Mouse (Mus musculus): ENCODE measurements around the gene Enthd1.

The Enthd1 gene

GRCm38 (mm10) chr15:80574211-80575040, 9.5 kb upstream of the Enthd1 start:
- intact Hi-C loops (cut with DNase I) = no loop called here

DNA sequence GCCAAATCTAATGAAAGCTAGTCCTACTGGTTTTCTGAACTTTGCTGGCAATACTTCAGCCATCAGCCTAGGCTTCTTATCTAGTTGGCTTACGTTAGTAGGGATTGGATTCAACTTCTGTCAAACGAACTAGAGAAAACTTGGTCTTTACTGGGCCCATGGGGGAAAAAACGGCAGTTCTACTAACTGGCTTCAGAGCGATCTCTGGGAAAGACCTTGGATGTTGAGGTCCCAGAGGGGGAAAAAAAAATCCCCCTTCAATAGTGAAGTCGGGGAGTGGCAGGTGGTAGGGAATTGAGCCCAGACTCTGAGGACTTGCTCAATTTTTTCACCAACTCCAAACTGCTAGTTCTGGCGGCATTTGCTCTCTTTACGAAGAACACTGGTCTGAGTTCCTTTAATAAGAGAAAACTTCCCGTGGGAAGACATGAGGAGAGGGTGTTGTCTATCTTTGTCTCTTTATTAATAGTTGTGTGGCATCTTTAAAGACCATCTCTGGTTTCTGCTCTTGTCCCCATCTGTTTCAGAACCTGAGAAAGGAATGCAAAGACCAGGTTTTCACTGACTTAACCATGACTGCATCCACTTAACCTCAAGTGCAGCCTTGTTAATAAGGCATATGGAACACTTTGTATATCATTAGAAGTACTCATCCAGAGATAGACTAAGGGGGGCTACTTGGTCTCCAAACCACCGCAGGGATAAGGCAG, 8.0 kb upstream of the Enthd1 start:
- intact Hi-C loops (cut with DNase I) = no loop called here

DNA sequence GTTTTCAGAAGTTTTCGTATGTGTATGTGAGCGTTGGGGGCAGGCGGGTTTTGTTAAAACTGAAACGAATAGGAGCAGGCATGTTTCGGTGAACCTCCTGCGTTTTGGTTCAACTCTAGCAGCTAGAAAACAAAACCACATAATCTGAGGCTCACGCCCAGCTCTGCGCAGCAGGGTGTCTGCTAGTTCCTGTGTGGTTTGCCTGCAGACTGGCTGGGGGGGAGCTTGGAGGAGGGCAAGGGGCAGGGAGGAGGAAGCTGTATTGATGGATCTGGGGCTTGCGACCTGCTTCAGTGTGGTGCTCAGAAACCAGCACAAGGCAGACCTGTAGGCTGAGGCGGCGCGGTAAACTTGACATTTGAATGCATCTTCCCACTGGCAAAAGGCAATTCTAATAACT, 7.3 kb upstream of the Enthd1 start, which contains the start of gene Grap2:
Gene Grap2 (plus strand): TSS at position 304 of the 400 bp plus-strand sequence.
- intact Hi-C loops (cut with DNase I) = no loop called here

GRCm38 (mm10) chr15:80571611-80572010, 6.7 kb upstream of the Enthd1 start:
- intact Hi-C loops (cut with DNase I) = no loop called here

GRCm38 (mm10) chr15:80570226-80570625, 5.3 kb upstream of the Enthd1 start:
- intact Hi-C loops (cut with DNase I) = no loop called here

- intact Hi-C loops (cut with DNase I) = no loop called here
These were observed 4.2 kb upstream of the Enthd1 start for GRCm38 (mm10) chr15:80569205-80569604.

- intact Hi-C loops (cut with DNase I) = no loop called here
These were observed 2.8 kb upstream of the Enthd1 start for GRCm38 (mm10) chr15:80567731-80568130.

DNA sequence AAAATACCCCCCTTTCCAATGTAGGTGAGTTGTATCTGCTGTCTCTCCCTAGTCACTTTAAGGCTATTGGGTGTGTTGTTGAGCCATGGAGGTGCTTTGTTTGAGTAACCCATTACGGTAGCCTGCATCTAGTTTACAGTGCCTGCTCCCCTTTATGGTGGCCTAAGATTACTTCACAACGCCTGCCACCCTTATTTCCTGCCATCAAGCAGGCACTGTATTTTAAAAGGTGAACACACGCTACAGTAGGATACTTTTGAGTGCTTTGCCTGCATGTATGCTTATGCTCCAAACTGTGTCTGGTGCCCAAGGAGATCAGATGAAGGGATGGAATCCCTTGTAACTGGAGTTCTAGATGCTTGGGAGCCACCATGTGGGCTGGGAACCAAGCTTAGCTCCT, 2.2 kb upstream of the Enthd1 start:
- intact Hi-C loops (cut with DNase I) = no loop called here

GRCm38 (mm10) chr15:80566696-80567095, 1.7 kb upstream of the Enthd1 start:
- intact Hi-C loops (cut with DNase I) = no loop called here

GRCm38 (mm10) chr15:80563634-80564208, 1.2 kb downstream of the Enthd1 start:
- intact Hi-C loops (cut with DNase I) = no loop called here

DNA sequence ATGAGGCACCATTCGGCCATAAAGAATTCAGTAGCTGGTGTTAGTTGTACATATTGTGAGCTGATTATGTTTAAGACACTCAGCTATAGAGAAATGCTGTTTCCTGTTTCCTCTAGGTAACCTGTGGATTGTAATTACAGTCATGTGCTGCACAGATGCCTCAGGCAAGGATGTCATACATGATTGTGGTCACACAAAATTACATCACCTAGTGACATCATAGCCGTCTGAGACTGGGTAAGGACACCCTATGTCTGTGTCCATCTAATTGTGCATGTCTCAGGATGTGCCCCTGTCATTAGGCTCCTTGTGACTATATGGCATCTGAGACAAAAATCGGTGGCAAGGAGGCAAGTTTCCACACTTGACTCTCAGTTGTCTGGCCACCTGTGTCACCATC, 2.5 kb downstream of the Enthd1 start:
- intact Hi-C loops (cut with DNase I) = no loop called here

- intact Hi-C loops (cut with DNase I) = no loop called here
These were observed 4.0 kb downstream of the Enthd1 start for GRCm38 (mm10) chr15:80560646-80561580.

DNA sequence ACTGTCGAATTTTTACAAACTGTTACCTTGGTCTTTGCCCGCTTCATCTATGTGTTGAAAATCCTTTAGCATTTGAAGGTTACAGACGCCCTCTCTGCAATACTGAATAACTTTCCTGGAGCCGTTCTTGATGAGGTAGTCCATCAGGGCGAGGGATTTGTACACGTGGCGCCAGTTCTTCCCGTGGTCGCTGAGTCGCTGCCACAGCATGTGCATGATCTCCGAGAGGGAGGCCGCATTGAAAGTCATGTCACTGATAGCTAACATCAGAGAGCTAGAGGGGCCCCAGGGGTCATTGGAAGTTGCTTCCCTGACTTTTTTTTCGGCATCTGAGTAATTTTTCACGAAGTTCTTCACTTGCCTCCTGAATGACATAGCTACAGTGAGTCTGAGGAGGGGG, 5.0 kb downstream of the Enthd1 start:
- intact Hi-C loops (cut with DNase I) = no loop called here

DNA sequence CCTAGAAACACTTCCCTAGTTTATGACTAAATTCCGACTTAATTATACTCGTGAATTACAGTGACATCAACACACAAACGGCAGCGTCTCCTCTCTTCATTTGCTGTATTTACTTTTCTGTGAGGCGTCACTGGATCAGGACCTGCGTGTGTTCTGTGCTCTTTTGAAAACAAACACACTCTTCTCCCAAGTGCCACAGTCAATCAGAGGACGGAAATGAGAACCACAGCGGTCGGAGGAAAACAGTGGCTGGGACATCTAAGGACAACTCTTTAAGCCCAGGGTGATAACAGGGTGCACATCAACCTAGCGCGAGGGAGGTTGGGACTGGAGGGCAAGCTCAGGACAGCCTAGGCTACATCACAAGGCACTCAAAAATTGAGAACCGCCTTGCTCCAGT, 5.4 kb downstream of the Enthd1 start:
- intact Hi-C loops (cut with DNase I) = no loop called here

- intact Hi-C loops (cut with DNase I) = no loop called here
These were observed 7.2 kb downstream of the Enthd1 start for GRCm38 (mm10) chr15:80557745-80558144.

DNA sequence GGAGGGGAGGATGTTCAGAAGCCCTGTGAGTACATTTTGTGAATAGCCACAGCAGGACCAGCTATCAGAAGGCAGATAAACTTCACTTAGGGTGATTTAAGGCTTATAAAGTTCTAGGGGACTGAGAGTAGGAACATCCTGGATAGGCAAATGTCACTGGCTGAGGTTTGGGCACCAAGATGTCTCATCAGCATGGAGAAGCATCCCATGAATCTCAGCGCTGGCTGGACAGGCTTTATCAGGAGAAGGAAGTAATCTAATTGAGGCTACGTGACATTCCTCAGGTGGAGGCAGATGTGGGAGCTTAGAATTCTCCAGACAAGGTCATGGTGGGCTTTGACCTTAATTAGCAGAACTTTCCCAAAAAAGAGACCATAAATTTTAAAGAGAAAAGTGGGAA, 8.9 kb downstream of the Enthd1 start:
- intact Hi-C loops (cut with DNase I) = no loop called here

DNA sequence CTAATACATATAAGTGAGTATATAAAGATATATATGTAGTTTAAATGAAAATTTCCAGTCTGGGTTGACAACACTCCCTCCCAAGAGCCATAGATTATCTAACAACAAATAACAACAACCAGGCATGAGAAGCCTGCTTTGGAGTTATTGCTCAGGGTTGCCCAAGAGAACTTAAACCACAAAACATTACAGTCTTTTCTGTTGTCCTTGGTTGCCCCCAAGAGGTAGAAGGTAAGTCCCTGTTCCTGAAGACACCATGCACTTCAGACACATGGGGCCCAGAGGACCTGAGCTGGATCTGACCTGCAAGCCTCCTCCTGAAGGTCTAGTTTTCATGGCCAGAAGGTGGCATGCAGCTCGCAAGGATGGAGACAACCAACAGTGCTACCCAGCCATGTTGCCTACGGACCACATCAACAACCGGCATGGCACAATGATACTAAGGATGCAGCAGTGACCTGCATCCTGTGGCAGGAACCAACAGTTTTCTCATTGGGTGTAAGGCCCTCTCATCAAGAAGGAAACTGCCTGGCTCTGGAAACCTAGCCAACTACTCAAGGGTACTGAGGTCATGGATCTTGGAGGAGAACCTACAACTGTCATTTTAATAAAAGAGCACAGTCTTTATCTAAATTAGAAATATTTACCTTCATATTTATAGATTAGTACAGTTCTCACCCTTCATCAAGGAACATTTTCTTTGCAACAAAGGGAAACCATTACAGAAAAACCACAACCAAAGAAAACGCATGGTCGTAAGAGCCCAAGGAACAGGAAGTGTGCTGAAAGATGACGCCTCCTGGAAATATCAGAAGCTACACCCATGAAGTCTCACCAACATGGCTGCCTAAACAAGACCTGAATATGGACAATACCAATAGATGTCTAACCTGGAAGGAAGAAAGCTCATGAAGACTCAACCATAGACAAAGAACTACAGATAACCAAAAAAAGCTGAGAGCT, 9.8 kb downstream of the Enthd1 start:
- intact Hi-C loops (cut with DNase I) = no loop called here

DNA sequence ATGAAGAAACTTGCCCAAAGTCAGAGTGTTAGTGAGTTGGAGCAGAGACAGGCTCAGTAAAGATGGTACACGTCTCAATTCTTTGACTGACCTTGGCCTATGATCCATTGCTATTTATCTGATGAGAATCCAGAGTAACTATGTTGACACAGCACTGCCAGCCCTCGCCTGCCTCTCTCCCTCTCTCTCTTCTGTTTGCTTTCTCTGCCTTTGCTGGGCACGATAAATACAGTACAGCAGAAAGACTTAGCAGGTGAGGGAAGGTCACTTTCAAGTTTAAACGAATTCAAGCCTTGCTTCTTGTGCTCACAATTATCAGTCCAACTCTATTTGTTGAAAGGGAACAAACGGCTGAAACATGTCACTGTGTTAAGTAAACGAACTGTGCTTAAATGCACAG, 19.5 kb downstream of the Enthd1 start:
- intact Hi-C loops (cut with DNase I) = no loop called here

- intact Hi-C loops (cut with DNase I) = no loop called here
These were observed 20.8 kb downstream of the Enthd1 start for GRCm38 (mm10) chr15:80544115-80544514.

All from adrenal gland (tissue).